Mouse (Mus musculus) myocyte (in vitro differentiated cells): ENCODE results near the gene Izumo1. TPM values are rescaled to one million over a fixed set of nuclear protein-coding genes. Genes with fewer than 3 reads are reported as not detected.

Source experiments
- H3K27me3 ChIP-seq: one replicate; pipeline ENCODE4 v1.6.1; 2011; ENCODE audit not compliant: control insufficient read depth, insufficient read depth, insufficient read length
- H3K36me3 ChIP-seq: one replicate; pipeline ENCODE4 v1.6.1; 2011; ENCODE audit not compliant: control insufficient read depth, insufficient read depth
- H3K4me2 ChIP-seq: one replicate; pipeline ENCODE4 v1.6.1; 2011; ENCODE audit warnings: low read depth, control low read depth
- H3K4me3 ChIP-seq: one replicate; pipeline ENCODE4 v1.5.1; 2011; ENCODE audit warnings: mild to moderate bottlenecking, control low read depth, moderate library complexity
- H3K79me2 ChIP-seq: one replicate; pipeline ENCODE4 v1.6.1; 2011; ENCODE audit not compliant: control insufficient read depth, insufficient read depth
- H3ac ChIP-seq: one replicate; pipeline ENCODE4 v1.6.1; 2011; ENCODE audit not compliant: control insufficient read depth, insufficient read length
- CEBPB ChIP-seq: IDR thresholded peaks from 2 replicates; pipeline ENCODE4 v1.6.1; 2011; ENCODE audit warnings: mild to moderate bottlenecking, moderate library complexity; ENCODE audit not compliant: poor library complexity, insufficient read depth, severe bottlenecking
- E2F4 ChIP-seq: IDR thresholded peaks from one replicate; pipeline ENCODE4 v1.6.1; 2011; ENCODE audit warnings: mild to moderate bottlenecking, control low read depth, moderate library complexity; ENCODE audit not compliant: insufficient read depth
- MAX ChIP-seq: IDR thresholded peaks from one replicate; pipeline ENCODE4 v1.6.1; 2011; ENCODE audit warnings: low read depth, mild to moderate bottlenecking, control low read depth
- MYOD1 ChIP-seq, 3 experiments: IDR thresholded peaks; one replicate each; pipeline ENCODE4 v1.6.1; 2011; ENCODE audit warnings: control low read depth in 2 of 3, low read depth in 2 of 3, mild to moderate bottlenecking in 2 of 3, moderate library complexity in 1 of 3; ENCODE audit not compliant: insufficient read length in 2 of 3, control insufficient read depth in 1 of 3
- MYOG ChIP-seq, 3 experiments: IDR thresholded peaks; one replicate each; pipeline ENCODE4 v1.6.1; 2011; ENCODE audit warnings: control low read depth in 2 of 3, low read depth in 2 of 3, mild to moderate bottlenecking in 2 of 3; ENCODE audit not compliant: insufficient read length in 2 of 3, control insufficient read depth in 1 of 3, insufficient read depth in 1 of 3
- POLR2A ChIP-seq: IDR thresholded peaks from one replicate; pipeline ENCODE4 v1.6.1; 2011; ENCODE audit warnings: low read depth, mild to moderate bottlenecking, control low read depth, moderate library complexity; ENCODE audit not compliant: insufficient read length
- POLR2AphosphoS2 ChIP-seq: IDR thresholded peaks from one replicate; pipeline ENCODE4 v1.6.1; 2011; ENCODE audit warnings: low read depth, control low read depth; ENCODE audit not compliant: insufficient read length
- REST ChIP-seq: IDR thresholded peaks from one replicate; pipeline ENCODE4 v1.6.1; 2011; ENCODE audit warnings: mild to moderate bottlenecking, control low read depth, moderate library complexity; ENCODE audit not compliant: insufficient read depth, insufficient read length
- SRF ChIP-seq: IDR thresholded peaks from one replicate; pipeline ENCODE4 v1.6.1; 2011; ENCODE audit warnings: low read depth; ENCODE audit not compliant: control insufficient read depth, insufficient read length
- TCF12 ChIP-seq: IDR thresholded peaks from one replicate; pipeline ENCODE4 v1.6.1; 2011; ENCODE audit warnings: mild to moderate bottlenecking, control low read depth; ENCODE audit not compliant: poor library complexity, insufficient read depth, severe bottlenecking
- TCF3 ChIP-seq: IDR thresholded peaks from one replicate; pipeline ENCODE4 v1.6.1; 2011; ENCODE audit warnings: low read depth, control low read depth; ENCODE audit not compliant: insufficient read length
- USF1 ChIP-seq: IDR thresholded peaks from one replicate; pipeline ENCODE4 v1.6.1; 2011; ENCODE audit warnings: low read depth, mild to moderate bottlenecking, control low read depth, moderate library complexity
- polyA plus RNA-seq: library from polyadenylated mRNA; unstranded; fragments of >200 nt; fragmentation: generic; extraction: Trizol; gene quantifications from one replicate; pipeline ENCODE4 v1.2.1, GENCODE M21; 2012; ENCODE audit warnings: missing spikeins

Izumo1 gene
- polyA plus RNA-seq, 1 experiment: not detected

DNA sequence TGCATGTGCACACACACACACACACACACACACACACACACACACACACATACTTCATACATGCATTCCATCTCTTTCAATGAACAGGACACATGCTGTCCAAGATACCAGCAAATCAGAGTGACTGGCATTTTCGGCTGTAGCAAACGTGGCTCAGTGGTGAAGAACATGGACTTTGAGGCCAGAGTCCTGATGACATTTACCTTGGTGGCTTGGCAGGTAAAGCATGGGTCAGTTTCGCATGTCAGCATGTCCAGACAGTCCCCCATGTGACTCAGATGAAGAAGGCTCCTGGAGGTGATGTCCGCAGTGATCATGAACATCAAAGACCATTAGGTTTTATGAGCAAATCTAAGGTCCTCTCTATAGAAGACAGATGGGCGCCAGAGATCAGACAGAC is 24.6 kb upstream of the Izumo1 start:
- Histone ChIP-seq H3K79me2 (no peaks in the 10 kb centered on the region), H3K4me2 (no peak overlapping the region), H3K4me3 (no peak overlapping the region), H3K36me3 (no peaks in the 10 kb centered on the region), H3ac (no peak overlapping the region), H3K27me3 (no peaks in the 10 kb centered on the region)
- no peak for TF ChIP-seq POLR2AphosphoS2
- TF ChIP-seq MAX: no peak
- TF ChIP-seq USF1: no peak
- no peak for TF ChIP-seq CEBPB
- TF ChIP-seq MYOG (IDR thresholded peaks at IDR 0.05; ENCODE audit: control insufficient read depth in 1 of 3, insufficient read depth in 1 of 3, insufficient read length in 2 of 3, low read depth in 2 of 3): no peak
- TF ChIP-seq REST: no peak
- no peak for TF ChIP-seq SRF
- TF ChIP-seq TCF12: no peak
- TF ChIP-seq E2F4: no peak
- no peak for TF ChIP-seq TCF3
- TF ChIP-seq MYOD1 (IDR thresholded peaks at IDR 0.05; ENCODE audit: control insufficient read depth in 1 of 3, insufficient read length in 2 of 3, low read depth in 2 of 3): no peak
- no peak for TF ChIP-seq POLR2A

GRCm38 (mm10) chr7:45597527-45597926 is 24.1 kb upstream of the Izumo1 start:
- Histone ChIP-seq H3K4me3 (no peak overlapping the region), H3K27me3 (no peaks in the 10 kb centered on the region), H3K36me3 (no peaks in the 10 kb centered on the region), H3K79me2 (no peaks in the 10 kb centered on the region), H3ac (no peak overlapping the region), H3K4me2 (no peak overlapping the region)
- no peak for TF ChIP-seq POLR2A
- no peak for TF ChIP-seq SRF
- TF ChIP-seq TCF3: no peak
- no peak for TF ChIP-seq POLR2AphosphoS2
- TF ChIP-seq MYOG (IDR thresholded peaks at IDR 0.05; ENCODE audit: control insufficient read depth in 1 of 3, insufficient read depth in 1 of 3, insufficient read length in 2 of 3, low read depth in 2 of 3): no peak
- TF ChIP-seq USF1: no peak
- TF ChIP-seq MYOD1 (IDR thresholded peaks at IDR 0.05; ENCODE audit: control insufficient read depth in 1 of 3, insufficient read length in 2 of 3, low read depth in 2 of 3): no peak

GRCm38 (mm10) chr7:45598960-45599879 is 22.4 kb upstream of the Izumo1 start:
- Histone ChIP-seq H3ac (no peak overlapping the region), H3K79me2 (no peaks in the 10 kb centered on the region), H3K36me3 (no peaks in the 10 kb centered on the region), H3K27me3 (no peaks in the 10 kb centered on the region), H3K4me2 (no peak overlapping the region), H3K4me3 (no peak overlapping the region)
- no peak for TF ChIP-seq MYOD1 (IDR thresholded peaks at IDR 0.05; ENCODE audit: control insufficient read depth in 1 of 3, insufficient read length in 2 of 3, low read depth in 2 of 3)
- no peak for TF ChIP-seq CEBPB
- TF ChIP-seq POLR2AphosphoS2: no peak
- no peak for TF ChIP-seq POLR2A
- no peak for TF ChIP-seq TCF12
- no peak for TF ChIP-seq E2F4
- TF ChIP-seq TCF3: no peak
- no peak for TF ChIP-seq SRF
- TF ChIP-seq REST: no peak
- TF ChIP-seq MAX: no peak
- TF ChIP-seq USF1: no peak
- TF ChIP-seq MYOG (IDR thresholded peaks at IDR 0.05; ENCODE audit: control insufficient read depth in 1 of 3, insufficient read depth in 1 of 3, insufficient read length in 2 of 3, low read depth in 2 of 3): no peak

DNA sequence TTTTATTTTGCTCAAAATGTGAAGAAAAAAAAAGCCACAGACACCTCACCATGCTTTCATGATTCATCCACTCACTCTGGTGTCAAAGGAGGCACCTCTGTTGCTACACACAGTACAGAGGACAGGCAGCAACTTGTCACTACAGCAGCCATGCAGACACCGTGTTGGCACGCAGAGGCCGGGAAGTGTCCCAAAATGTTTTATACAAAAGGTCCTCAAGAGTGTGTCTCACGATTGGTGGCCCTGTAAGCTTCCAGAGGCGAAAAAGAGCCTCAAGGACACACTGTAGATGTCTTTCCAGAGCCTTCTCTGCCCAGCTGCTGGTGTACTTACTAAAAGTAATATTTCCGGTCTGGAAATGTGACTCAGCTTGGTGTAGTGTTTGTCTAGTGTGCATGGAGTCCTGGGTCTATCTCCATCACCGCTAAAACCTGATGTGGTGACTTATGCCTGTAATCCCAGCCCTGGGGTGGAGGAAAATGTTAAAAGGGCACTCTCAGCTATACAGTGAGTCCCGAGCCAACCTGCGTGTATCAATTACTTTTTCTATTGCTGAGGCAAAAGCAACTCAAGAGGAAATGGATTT is 15.8 kb upstream of the Izumo1 start:
- TF ChIP-seq MYOG (IDR thresholded peaks at IDR 0.05; ENCODE audit: control insufficient read depth in 1 of 3, insufficient read depth in 1 of 3, insufficient read length in 2 of 3, low read depth in 2 of 3) (no peak), POLR2AphosphoS2 (no peak), TCF3 (no peak), CEBPB (no peak), MAX (no peak), POLR2A (no peak), TCF12 (no peak), E2F4 (no peak), REST (no peak), SRF (no peak)
- Histone ChIP-seq H3ac (no peak overlapping the region), H3K27me3 (no peaks in the 10 kb centered on the region), H3K4me2 (no peak overlapping the region), H3K4me3 (no peak overlapping the region), H3K79me2 (no peaks in the 10 kb centered on the region), H3K36me3 (no peaks in the 10 kb centered on the region)

DNA sequence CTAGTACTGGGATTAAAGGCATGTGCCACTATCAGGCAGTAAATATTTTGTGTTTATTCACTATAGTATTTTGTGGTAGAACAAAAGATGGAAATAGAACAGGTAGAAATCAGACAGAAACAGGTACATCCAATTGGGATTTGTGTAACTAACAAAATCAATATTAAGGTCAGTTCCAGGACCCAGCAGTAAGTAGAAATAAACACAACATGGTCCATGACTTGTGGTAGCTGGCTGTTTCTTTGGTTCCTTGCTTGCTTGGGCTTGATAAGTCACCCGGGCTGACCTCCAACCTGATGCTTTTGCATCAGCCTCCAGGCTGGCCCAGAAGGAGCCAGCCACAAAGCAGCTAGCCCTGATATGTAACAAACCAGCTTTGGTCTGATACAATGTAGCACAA is 12.1 kb upstream of the Izumo1 start:
- Histone ChIP-seq H3ac (no peak overlapping the region), H3K36me3 (no peaks in the 10 kb centered on the region), H3K4me3 (no peak overlapping the region), H3K27me3 (no peaks in the 10 kb centered on the region), H3K79me2 (no peaks in the 10 kb centered on the region), H3K4me2 (no peak overlapping the region)
- TF ChIP-seq E2F4: no peak
- TF ChIP-seq POLR2AphosphoS2: no peak
- no peak for TF ChIP-seq TCF12
- TF ChIP-seq MAX: no peak
